Mouse (Mus musculus): ENCODE data around the gene Exoc3.
A peak's percentile ranks its signal among the peaks of the same experiment; 100 is the strongest.

Exoc3 gene

GRCm38 (mm10) chr13:74138906-74139647 lies 69.5 kb downstream of the Exoc3 start:
- DNase-seq (ENCODE audit: low spot score): no peak

GRCm38 (mm10) chr13:74129909-74130308 lies 78.6 kb downstream of the Exoc3 start:
- DNase-seq (ENCODE audit: low spot score): no peak

DNA sequence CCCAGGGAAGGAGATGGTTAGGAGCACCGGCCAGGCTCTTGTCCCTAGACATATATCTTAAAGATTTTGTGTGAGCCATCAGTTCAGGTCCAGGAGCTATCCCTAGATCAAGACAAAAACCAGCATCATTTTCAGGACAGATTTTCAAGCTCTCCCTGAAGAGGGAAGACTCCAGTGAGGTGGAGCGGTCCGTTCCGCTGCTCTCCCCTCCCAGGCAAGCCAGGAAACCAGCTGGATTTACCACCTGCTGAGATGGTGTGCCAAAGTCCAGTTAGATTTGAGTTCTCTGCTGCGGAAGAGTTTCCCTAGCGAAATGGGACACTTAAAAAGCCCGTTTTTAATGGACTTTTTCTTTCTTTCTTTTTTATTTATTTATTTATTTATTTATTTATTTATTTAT lies 81.0 kb downstream of the Exoc3 start:
- no peak for DNase-seq (ENCODE audit: low spot score)

DNA sequence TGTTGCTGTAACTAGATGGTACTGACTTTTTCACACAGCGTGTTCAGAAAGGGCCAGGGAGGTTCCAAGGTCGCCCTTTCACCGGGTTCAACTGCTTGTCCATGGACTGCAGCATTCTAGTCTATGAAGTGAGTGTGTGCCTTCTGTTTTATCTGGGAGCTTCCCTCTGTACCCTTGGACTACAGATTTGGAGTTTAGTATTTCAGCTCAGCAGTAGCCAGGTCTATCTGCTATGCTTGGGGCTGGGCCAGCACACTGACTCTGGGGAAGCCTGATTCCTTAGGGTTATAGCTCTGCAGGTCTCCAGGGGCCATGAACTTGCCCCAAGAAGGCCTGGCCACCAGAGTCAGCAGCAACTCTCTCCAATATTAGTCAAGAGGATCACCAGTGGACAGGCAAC lies 85.9 kb downstream of the Exoc3 start:
- DNase-seq (ENCODE audit: low spot score): no peak

DNA sequence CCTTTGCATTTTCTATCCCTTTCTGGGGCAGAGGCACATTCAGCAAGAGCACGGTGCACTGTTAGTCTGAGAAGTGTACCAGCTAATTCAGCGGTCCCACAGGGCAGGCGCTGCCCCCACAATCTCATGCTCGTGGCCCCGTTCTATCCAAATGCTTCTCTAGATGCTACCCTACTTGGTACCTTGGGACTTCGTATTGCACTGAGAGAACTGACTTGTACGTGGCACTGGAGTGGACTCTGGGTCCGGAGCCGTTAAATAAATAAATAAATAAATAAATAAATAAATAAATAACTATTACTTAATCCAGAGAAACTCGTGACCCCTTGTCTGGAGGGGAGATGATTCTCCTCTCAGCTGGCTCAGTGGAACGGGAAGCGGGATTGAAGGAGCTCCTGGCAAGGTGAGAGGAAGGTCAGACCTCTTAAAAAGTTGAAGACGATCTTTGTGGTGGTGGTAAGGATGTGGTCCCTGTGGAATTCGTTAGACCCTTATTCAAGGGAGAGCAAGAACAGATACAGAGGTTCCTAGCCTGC lies 86.7 kb downstream of the Exoc3 start:
- no peak for DNase-seq (ENCODE audit: low spot score)

DNA sequence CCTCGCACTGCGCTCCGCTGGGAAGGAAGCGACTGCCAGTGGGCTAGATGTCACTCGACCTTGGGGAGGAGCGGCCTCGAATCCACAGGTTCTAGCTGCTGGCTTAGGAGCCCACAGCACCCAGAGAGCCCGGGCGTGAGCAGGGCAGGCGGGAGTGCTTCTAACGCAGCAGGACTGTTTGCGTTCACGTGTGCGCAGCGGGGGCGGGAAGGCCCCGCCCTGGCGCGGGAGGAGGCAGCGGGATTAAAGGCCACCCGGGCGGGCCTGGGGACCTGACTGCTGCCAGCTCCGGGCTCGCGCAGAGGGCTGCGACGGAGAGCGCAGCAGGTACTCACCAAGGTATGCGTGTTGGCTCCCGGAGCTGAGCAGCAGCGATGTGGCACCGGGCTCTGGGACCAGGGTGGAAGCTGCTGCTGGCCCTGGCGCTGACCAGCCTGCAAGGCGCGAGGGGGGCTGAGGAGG lies 87.4 kb downstream of the Exoc3 start, which contains the start of gene Slc9a3:
Slc9a3 (plus strand) TSS at position 317 of the 462 bp plus-strand sequence.
- DNase-seq (ENCODE audit: low spot score): peak; percentile 13
